Mouse (Mus musculus): ENCODE measurements around the gene Srcin1. TPM values are rescaled to one million over a fixed set of nuclear protein-coding genes. Genes with fewer than 3 reads are reported as not detected.

Srcin1 gene
- polyA plus RNA-seq, 1 experiment, result 0.01 TPM

GRCm38 (mm10) chr11:97462538-97462937 is 113.4 kb downstream of the Srcin1 start:
- Histone ChIP-seq H3K4me3 (ENCODE audit: insufficient read depth, poor library complexity, severe bottlenecking) (no peak overlapping the region), H3K36me3 (ENCODE audit: control insufficient read depth, insufficient read depth) (peaks cover 94% of the 10 kb centered on the region), H3K79me2 (ENCODE audit: control insufficient read depth, insufficient read depth) (no peaks in the 10 kb centered on the region), H3ac (ENCODE audit: control insufficient read depth, insufficient read length, low read depth) (no peak overlapping the region), H3K79me3 (ENCODE audit: low read depth) (no peaks in the 10 kb centered on the region), H3K27me3 (ENCODE audit: control insufficient read depth, insufficient read depth, insufficient read length) (no peaks in the 10 kb centered on the region)
- TF ChIP-seq MYOG (IDR thresholded peaks at IDR 0.05; ENCODE audit: control insufficient read depth, extremely low read depth, insufficient read length), result no peak
- no peak for TF ChIP-seq CTCF (IDR thresholded peaks at IDR 0.05; ENCODE audit: control insufficient read depth, insufficient read depth, insufficient read length)
- no peak for TF ChIP-seq FOSL1 (IDR thresholded peaks at IDR 0.05; ENCODE audit: insufficient read depth, low read length, poor library complexity, severe bottlenecking)
- TF ChIP-seq CEBPB (IDR thresholded peaks at IDR 0.05; ENCODE audit: low read depth), result no peak
- TF ChIP-seq MYOD1 (IDR thresholded peaks at IDR 0.05; ENCODE audit: control insufficient read depth, insufficient read length, low read depth), result no peak
- no peak for TF ChIP-seq USF1 (IDR thresholded peaks at IDR 0.05; ENCODE audit: low read depth)
- TF ChIP-seq MAX (IDR thresholded peaks at IDR 0.05), result no peak

GRCm38 (mm10) chr11:97461307-97461820 is 114.6 kb downstream of the Srcin1 start:
- Histone ChIP-seq H3K79me2 (ENCODE audit: control insufficient read depth, insufficient read depth) (no peaks in the 10 kb centered on the region), H3K36me3 (ENCODE audit: control insufficient read depth, insufficient read depth) (peaks cover 96% of the 10 kb centered on the region), H3K27me3 (ENCODE audit: control insufficient read depth, insufficient read depth, insufficient read length) (no peaks in the 10 kb centered on the region), H3K4me3 (ENCODE audit: insufficient read depth, poor library complexity, severe bottlenecking) (no peak overlapping the region), H3ac (ENCODE audit: control insufficient read depth, insufficient read length, low read depth) (no peak overlapping the region), H3K79me3 (ENCODE audit: low read depth) (no peaks in the 10 kb centered on the region)
- TF ChIP-seq FOSL1 (IDR thresholded peaks at IDR 0.05; ENCODE audit: insufficient read depth, low read length, poor library complexity, severe bottlenecking) (no peak), CEBPB (IDR thresholded peaks at IDR 0.05; ENCODE audit: low read depth) (no peak), MYOG (IDR thresholded peaks at IDR 0.05; ENCODE audit: control insufficient read depth, extremely low read depth, insufficient read length) (no peak), CTCF (IDR thresholded peaks at IDR 0.05; ENCODE audit: control insufficient read depth, insufficient read depth, insufficient read length) (no peak), MYOD1 (IDR thresholded peaks at IDR 0.05; ENCODE audit: control insufficient read depth, insufficient read length, low read depth) (no peak), MAX (IDR thresholded peaks at IDR 0.05) (no peak), USF1 (IDR thresholded peaks at IDR 0.05; ENCODE audit: low read depth) (no peak)

Other genes with a start within 250 kb of the Srcin1 start
- gene Gpr179, start 224.1 kb downstream of the Srcin1 start, polyA plus RNA-seq (2012; fragmentation: generic; extraction: Trizol), result 0.05 TPM
- gene Socs7, start 213.6 kb downstream of the Srcin1 start, polyA plus RNA-seq (2012; fragmentation: generic; extraction: Trizol), result 8.1 TPM
- 23.9 TPM for gene Arhgap23, start 160.7 kb downstream of the Srcin1 start, polyA plus RNA-seq (2012; fragmentation: generic; extraction: Trizol)
- 0.34 TPM for gene 4933428G20Rik, start 75.8 kb downstream of the Srcin1 start, polyA plus RNA-seq (2012; fragmentation: generic; extraction: Trizol)
- 15.9 TPM for gene Epop, start 53.5 kb upstream of the Srcin1 start, polyA plus RNA-seq (2012; fragmentation: generic; extraction: Trizol)
- gene Mllt6, start 87.2 kb upstream of the Srcin1 start, polyA plus RNA-seq (2012; fragmentation: generic; extraction: Trizol), result 12.5 TPM
- gene Cisd3, start 109.6 kb upstream of the Srcin1 start, polyA plus RNA-seq (2012; fragmentation: generic; extraction: Trizol), result 110 TPM
- 29.2 TPM for gene Pcgf2, start 124.3 kb upstream of the Srcin1 start, polyA plus RNA-seq (2012; fragmentation: generic; extraction: Trizol)
- 690 TPM for gene Psmb3, start 127.2 kb upstream of the Srcin1 start, polyA plus RNA-seq (2012; fragmentation: generic; extraction: Trizol)
- gene Pip4k2b, start 168.5 kb upstream of the Srcin1 start, polyA plus RNA-seq (2012; fragmentation: generic; extraction: Trizol), result 28.3 TPM
- 8.7 TPM for gene Cwc25, start 190.4 kb upstream of the Srcin1 start, polyA plus RNA-seq (2012; fragmentation: generic; extraction: Trizol)
- gene 1700001P01Rik, start 199.7 kb upstream of the Srcin1 start, polyA plus RNA-seq (2012; fragmentation: generic; extraction: Trizol), result 0.14 TPM
- gene Rpl23, start 206.3 kb upstream of the Srcin1 start, polyA plus RNA-seq (2012; fragmentation: generic; extraction: Trizol), result 1,391 TPM
- gene Lasp1, start 222.8 kb upstream of the Srcin1 start, polyA plus RNA-seq (2012; fragmentation: generic; extraction: Trizol), result 219 TPM

Measured in C2C12 (cell line).